Mouse (Mus musculus) ovary, postnatal 36 days (tissue): ENCODE data around the gene Rcc2.

Experiments
- DNase-seq: peaks from one replicate; pipeline ENCODE4 v3.0.0; 2022; ENCODE audit warnings: low spot score, mixed read lengths

Rcc2 gene

DNA sequence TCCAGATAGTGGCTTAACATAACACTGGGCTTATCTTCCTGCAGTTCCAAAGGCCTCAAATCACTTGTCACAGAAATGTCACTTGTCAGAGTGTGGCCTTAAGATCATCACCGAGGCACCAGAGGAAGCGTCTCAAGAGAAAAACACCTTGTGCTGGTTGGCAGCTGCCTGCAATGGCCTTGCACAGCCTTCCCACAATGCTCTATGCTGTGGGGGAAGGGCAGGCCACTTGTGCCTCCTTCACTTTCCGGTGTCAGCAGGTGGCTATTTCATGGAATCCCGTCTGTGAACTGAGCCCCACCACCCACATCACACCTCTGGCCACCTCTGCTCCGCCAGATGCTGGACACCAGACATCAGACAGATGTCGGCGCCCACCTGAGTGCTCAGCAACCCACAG is 53.0 kb downstream of the Rcc2 start:
- DNase-seq: no peak

DNA sequence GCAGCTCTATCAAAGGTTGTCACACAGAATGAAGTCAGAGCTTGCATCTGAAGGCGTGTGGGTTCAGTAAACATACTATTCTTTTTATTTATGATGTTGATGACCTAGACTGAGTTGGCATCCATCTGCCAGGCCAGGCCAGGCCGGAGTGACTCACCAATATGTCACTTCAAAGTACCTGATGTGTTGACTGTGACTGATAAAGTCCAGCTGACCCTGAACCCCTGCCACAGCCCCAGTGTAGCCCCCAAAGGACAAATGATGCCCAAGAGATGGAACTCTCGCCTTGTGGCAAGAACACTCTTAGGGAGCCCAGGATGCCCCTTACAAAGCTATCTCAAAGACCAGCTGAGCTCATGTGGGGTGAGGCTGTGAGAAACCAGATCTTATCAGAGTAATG is 55.5 kb downstream of the Rcc2 start:
- no peak for DNase-seq

GRCm38 (mm10) chr4:140761601-140762000 is 61.3 kb downstream of the Rcc2 start:
- DNase-seq: no peak

GRCm38 (mm10) chr4:140763158-140763557 is 62.8 kb downstream of the Rcc2 start:
- DNase-seq: peak; percentile 46

GRCm38 (mm10) chr4:140765936-140766335 is 65.6 kb downstream of the Rcc2 start:
- no peak for DNase-seq

DNA sequence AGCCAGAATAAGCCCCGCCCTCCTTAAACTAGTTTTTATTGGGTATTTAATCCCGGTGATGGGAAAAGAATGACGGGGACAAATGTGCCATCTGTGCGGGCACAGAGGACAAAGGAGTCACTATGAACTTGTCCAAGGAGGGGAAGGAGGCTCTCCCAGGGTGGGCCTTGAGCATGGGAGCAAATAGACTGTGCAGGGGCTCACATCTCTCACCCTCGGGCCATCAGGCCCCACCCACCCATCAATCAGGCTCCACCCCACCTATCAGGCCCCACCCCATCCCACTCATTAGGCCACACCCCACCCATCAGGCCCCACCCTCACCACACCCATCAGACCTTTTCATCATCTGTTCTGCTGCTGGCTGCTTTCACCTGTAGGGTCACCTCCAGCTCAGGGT is 68.6 kb downstream of the Rcc2 start:
- no peak for DNase-seq

DNA sequence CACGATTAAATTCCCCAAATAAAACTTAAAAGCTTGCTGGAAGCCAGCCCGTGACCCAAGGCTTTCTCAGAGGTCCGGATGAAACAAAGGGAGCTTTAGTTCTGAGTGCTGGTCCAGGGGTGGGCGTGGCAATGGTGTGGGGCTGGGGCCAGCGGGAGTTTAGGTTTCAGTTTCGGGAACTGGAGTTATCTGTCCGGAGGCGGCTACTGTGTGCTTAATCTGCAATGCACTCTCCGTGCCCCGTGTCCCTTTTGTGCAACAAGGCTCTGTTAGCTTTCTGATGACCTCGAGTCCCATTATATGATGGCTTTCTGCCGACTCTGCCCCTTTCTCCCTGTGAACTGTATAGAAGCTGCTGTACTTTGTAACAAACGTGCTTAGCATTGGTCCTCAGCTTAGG is 70.1 kb downstream of the Rcc2 start:
- DNase-seq: peak; percentile 65

GRCm38 (mm10) chr4:140771091-140771490 is 70.8 kb downstream of the Rcc2 start:
- no peak for DNase-seq
